Comparison of ENCODE assay signal across 21 mouse cellular contexts in genomic region chr1:88140492-88140891, GRCm38 (mm10). TPM values are rescaled to one million over a fixed set of nuclear protein-coding genes. Genes with fewer than 3 reads are reported as not detected.
DNase-seq lines count a peak whose midpoint lies in the region; ATAC-seq and TF ChIP-seq lines count a peak whose summit lies in the region.
"Not testable (repeated sequence)": the region's sequence is repeated elsewhere in the genome, so short reads cannot be mapped to it uniquely, and the experiment has no call there.
"Had no signal": no experiment of that assay in that cellular context is flagged by ENCODE, and none has a peak within 500 bp of the region (broad histone marks: within the 10 kb centered on the region; RNA-seq: fewer than 3 reads in every experiment).

No protein-coding gene starts in this region.

- WGBS in intestine, embryonic 15.5 days = 51% methylated on average over 1 of the region's 1 CpGs
- WGBS in kidney, embryonic 14.5 days = 33% methylated on average over 1 of the region's 1 CpGs
- 32% methylated on average over 1 of the region's 1 CpGs for WGBS in liver, postnatal 0 days (ENCODE audit: insufficient replicate concordance)
- 27% methylated on average over 1 of the region's 1 CpGs for WGBS in stomach, postnatal 0 days

- TF ChIP-seq CTCF in liver, postnatal 0 days (IDR thresholded peaks at IDR 0.05; ENCODE audit: low read depth); stomach, postnatal 0 days (IDR thresholded peaks at IDR 0.05; ENCODE audit: low read depth): not testable (repeated sequence)

- H3K9ac ChIP-seq in intestine, embryonic 15.5 days; kidney, embryonic 14.5 days (ENCODE audit: low read depth, low read length); liver, postnatal 0 days (replicated peaks); stomach, postnatal 0 days (ENCODE audit: low read length): not testable (repeated sequence)

- not testable (repeated sequence) for H3K27ac ChIP-seq in intestine, embryonic 15.5 days; kidney, embryonic 14.5 days (ENCODE audit: low read depth, low read length); liver, postnatal 0 days (ENCODE audit: low read depth); stomach, postnatal 0 days (replicated peaks)

- H3K4me2 ChIP-seq in intestine, embryonic 15.5 days (replicated peaks); kidney, embryonic 14.5 days (replicated peaks; ENCODE audit: low read depth, low read length); liver, postnatal 0 days (ENCODE audit: low read depth, low read length); stomach, postnatal 0 days (replicated peaks; ENCODE audit: low read depth): not testable (repeated sequence)

- ATAC-seq in erythroblast, adult 5-6 weeks (replicated peaks; ENCODE audit: low FRiP score, poor library complexity, severe bottlenecking) = peak; percentile 78
- peak; percentile 80 for ATAC-seq in intestine, embryonic 15.5 days
- peak; percentile 60 for ATAC-seq in kidney, embryonic 14.5 days (ENCODE audit: low FRiP score, low TSS enrichment)
- peak; percentile 89 for ATAC-seq in liver, postnatal 0 days
- ATAC-seq in stomach, postnatal 0 days (ENCODE audit: low FRiP score, low TSS enrichment) = peak; percentile 88

- not testable (repeated sequence) for H3K4me1 ChIP-seq in intestine, embryonic 15.5 days (replicated peaks); kidney, embryonic 14.5 days (ENCODE audit: control insufficient read depth, insufficient read depth, low read length); liver, postnatal 0 days (ENCODE audit: insufficient read depth); stomach, postnatal 0 days (replicated peaks; ENCODE audit: control insufficient read depth, insufficient read depth)

- not testable (repeated sequence) for H3K9me3 ChIP-seq in intestine, embryonic 15.5 days; kidney, embryonic 14.5 days (ENCODE audit: control insufficient read depth, low read length); liver, postnatal 0 days (ENCODE audit: low read length); stomach, postnatal 0 days (ENCODE audit: control insufficient read depth, low read length)

- not testable (repeated sequence) for TF ChIP-seq EP300 in liver, postnatal 0 days (IDR thresholded peaks at IDR 0.05; ENCODE audit: low read depth); stomach, postnatal 0 days (optimal IDR thresholded peaks at IDR 0.05)

- not testable (repeated sequence) for H3K4me3 ChIP-seq in intestine, embryonic 15.5 days (replicated peaks); kidney, embryonic 14.5 days (ENCODE audit: low read length); liver, postnatal 0 days (ENCODE audit: low read depth, low read length); stomach, postnatal 0 days (ENCODE audit: low read depth, low read length)

- H3K36me3 ChIP-seq in intestine, embryonic 15.5 days; kidney, embryonic 14.5 days (ENCODE audit: control insufficient read depth, insufficient read depth, low read length); liver, postnatal 0 days (replicated peaks; ENCODE audit: insufficient read depth, low read length); stomach, postnatal 0 days (ENCODE audit: control insufficient read depth, insufficient read depth, low read length): not testable (repeated sequence)

- not testable (repeated sequence) for H3K27me3 ChIP-seq in intestine, embryonic 15.5 days (replicated peaks); kidney, embryonic 14.5 days (ENCODE audit: control insufficient read depth, insufficient read depth, low read length); liver, postnatal 0 days (ENCODE audit: insufficient read depth, low read length); stomach, postnatal 0 days (ENCODE audit: control insufficient read depth, insufficient read depth, low read length)

- DNase-seq in 3T3-L1 (ENCODE audit: low read depth, low spot score) = peak; percentile 25
- peak; percentile 36 to 55 for DNase-seq in kidney, postnatal 4 days
- DNase-seq in liver, postnatal 0 days = peak; percentile 18
- peak; percentile 53 for DNase-seq in lung, postnatal 36 days
- DNase-seq in stomach, postnatal 0 days (ENCODE audit: low spot score) = peak; percentile 10

RNA-seq across cellular contexts. Expression of gene Ugt1a6a, which starts 5.9 kb away (rescaled TPM):
- total RNA-seq in erythroblast, adult 5-6 weeks (2015; ENCODE audit: low replicate concordance) = 1.3 TPM in 1 of 2 replicates, not detected in the other
- total RNA-seq in erythroblast, adult 5-6 weeks (2017; ENCODE audit: low replicate concordance) = 0.70 and 2.3 TPM in 2 replicates
- 7.9 and 10.3 TPM in 2 replicates for polyA plus RNA-seq in intestine, embryonic 15.5 days (2015; fragmentation: Nextera tagmentation; extraction: Ambion mirVana)
- 1.3 and 1.9 TPM in 2 replicates for polyA plus RNA-seq in kidney, embryonic 14.5 days (2014; fragmentation: Nextera tagmentation; extraction: Ambion mirVana)
- polyA plus RNA-seq in liver, postnatal 0 days (2015; fragmentation: Nextera tagmentation; extraction: Ambion mirVana) = 27.7 and 28.5 TPM in 2 replicates
- polyA plus RNA-seq in stomach, postnatal 0 days (2015; fragmentation: Nextera tagmentation; extraction: Ambion mirVana) = 56.5 and 65.8 TPM in 2 replicates
- polyA plus RNA-seq: erythroblast, embryonic 14.5 days; heart, embryonic 10.5 days; midbrain, embryonic 10.5 days; neural tube, embryonic 11.5 days had no signal

RNA-seq across cellular contexts. Expression of gene Ugt1a5, which starts 25.3 kb away (rescaled TPM):
- not detected in 2 replicates for total RNA-seq in erythroblast, adult 5-6 weeks (2015; ENCODE audit: low replicate concordance)
- not detected in 2 replicates for total RNA-seq in erythroblast, adult 5-6 weeks (2017; ENCODE audit: low replicate concordance)
- polyA plus RNA-seq in intestine, embryonic 15.5 days (2015; fragmentation: Nextera tagmentation; extraction: Ambion mirVana) = not detected in 2 replicates
- polyA plus RNA-seq in kidney, embryonic 14.5 days (2014; fragmentation: Nextera tagmentation; extraction: Ambion mirVana) = not detected in 2 replicates
- 0.08 and 0.19 TPM in 2 replicates for polyA plus RNA-seq in liver, postnatal 0 days (2015; fragmentation: Nextera tagmentation; extraction: Ambion mirVana)
- polyA plus RNA-seq in stomach, postnatal 0 days (2015; fragmentation: Nextera tagmentation; extraction: Ambion mirVana) = not detected in 2 replicates
- total RNA-seq: left cerebral cortex, postnatal 36 days had no signal
- polyA plus RNA-seq: activated CD4-positive, CD25-positive, alpha-beta regulatory T cell, adult 4 months; embryonic facial prominence, embryonic 10.5 days; erythroblast, embryonic 14.5 days; forebrain, embryonic 15.5 days; heart, embryonic 10.5 days; hindbrain, embryonic 16.5 days; midbrain, embryonic 10.5 days; neural tube, embryonic 11.5 days had no signal

RNA-seq across cellular contexts. Expression of gene Ugt1a6b, which starts 37.4 kb away (rescaled TPM):
- total RNA-seq in erythroblast, adult 5-6 weeks (2015; ENCODE audit: low replicate concordance) = not detected in 2 replicates
- total RNA-seq in erythroblast, adult 5-6 weeks (2017; ENCODE audit: low replicate concordance) = not detected in 2 replicates
- 0.29 and 0.36 TPM in 2 replicates for polyA plus RNA-seq in intestine, embryonic 15.5 days (2015; fragmentation: Nextera tagmentation; extraction: Ambion mirVana)
- polyA plus RNA-seq in kidney, embryonic 14.5 days (2014; fragmentation: Nextera tagmentation; extraction: Ambion mirVana) = 0.11 TPM in 1 of 2 replicates, not detected in the other
- 28.8 and 29.4 TPM in 2 replicates for polyA plus RNA-seq in liver, postnatal 0 days (2015; fragmentation: Nextera tagmentation; extraction: Ambion mirVana)
- polyA plus RNA-seq in stomach, postnatal 0 days (2015; fragmentation: Nextera tagmentation; extraction: Ambion mirVana) = 5.2 and 6.7 TPM in 2 replicates
- polyA plus RNA-seq: activated CD4-positive, CD25-positive, alpha-beta regulatory T cell, adult 4 months; embryonic facial prominence, embryonic 10.5 days; erythroblast, embryonic 14.5 days; heart, embryonic 10.5 days; midbrain, embryonic 10.5 days; neural tube, embryonic 11.5 days had no signal

RNA-seq across cellular contexts. Expression of gene Ugt1a7c, which starts 45.6 kb away (rescaled TPM):
- total RNA-seq in erythroblast, adult 5-6 weeks (2015; ENCODE audit: low replicate concordance) = 7.1 and 15.5 TPM in 2 replicates
- total RNA-seq in erythroblast, adult 5-6 weeks (2017; ENCODE audit: low replicate concordance) = 9.9 and 11.0 TPM in 2 replicates
- 49.1 and 49.8 TPM in 2 replicates for polyA plus RNA-seq in intestine, embryonic 15.5 days (2015; fragmentation: Nextera tagmentation; extraction: Ambion mirVana)
- polyA plus RNA-seq in kidney, embryonic 14.5 days (2014; fragmentation: Nextera tagmentation; extraction: Ambion mirVana) = 4.6 and 6.1 TPM in 2 replicates
- 2.3 and 2.9 TPM in 2 replicates for polyA plus RNA-seq in liver, postnatal 0 days (2015; fragmentation: Nextera tagmentation; extraction: Ambion mirVana)
- polyA plus RNA-seq in stomach, postnatal 0 days (2015; fragmentation: Nextera tagmentation; extraction: Ambion mirVana) = 33.9 and 40.4 TPM in 2 replicates

RNA-seq across cellular contexts. Expression of gene Ugt1a8, which starts 52.9 kb away (rescaled TPM):
- not detected in 2 replicates for total RNA-seq in erythroblast, adult 5-6 weeks (2015; ENCODE audit: low replicate concordance)
- not detected in 2 replicates for total RNA-seq in erythroblast, adult 5-6 weeks (2017; ENCODE audit: low replicate concordance)
- polyA plus RNA-seq in intestine, embryonic 15.5 days (2015; fragmentation: Nextera tagmentation; extraction: Ambion mirVana) = not detected in 2 replicates
- polyA plus RNA-seq in kidney, embryonic 14.5 days (2014; fragmentation: Nextera tagmentation; extraction: Ambion mirVana) = not detected in 2 replicates
- not detected in 2 replicates for polyA plus RNA-seq in liver, postnatal 0 days (2015; fragmentation: Nextera tagmentation; extraction: Ambion mirVana)
- polyA plus RNA-seq in stomach, postnatal 0 days (2015; fragmentation: Nextera tagmentation; extraction: Ambion mirVana) = not detected in 2 replicates
- total RNA-seq: adrenal gland, postnatal 25 days; gastrocnemius, postnatal 36 days; heart, postnatal 36 days; layer of hippocampus, adult 2 months; left cerebral cortex, postnatal 36 days had no signal
- polyA plus RNA-seq: activated CD4-positive, CD25-positive, alpha-beta regulatory T cell, adult 4 months; embryonic facial prominence, embryonic 10.5 days; erythroblast, embryonic 14.5 days; forebrain, embryonic 15.5 days; heart, embryonic 10.5 days; hindbrain, embryonic 16.5 days; midbrain, embryonic 10.5 days; neural tube, embryonic 11.5 days had no signal
